Mouse (Mus musculus) common myeloid progenitor, adult 5-6 weeks (primary cell): Measurements from ENCODE around the gene Phex. TPM values are rescaled to one million over a fixed set of nuclear protein-coding genes. Genes with fewer than 3 reads are reported as not detected.

Experiments used
- ATAC-seq: replicated peaks from 2 replicates; pipeline ENCODE4 v1.8.0; 2016; ENCODE audit warnings: low read depth, mild to moderate bottlenecking, moderate TSS enrichment, inconsistent platforms; ENCODE audit not compliant: poor library complexity, severe bottlenecking
- total RNA-seq: library from RNA; stranded (forward); fragments of 200-1000, 187-1606 nt; gene quantifications from 2 replicates; pipeline ENCODE4 v1.2.3, GENCODE M21; 2017

Gene Phex
- total RNA-seq, 1 experiment from 2014 or later = not detected

- no peak for ATAC-seq
These were observed 104.8 kb downstream of the Phex start for GRCm38 (mm10) chrX:157310331-157310730.

DNA sequence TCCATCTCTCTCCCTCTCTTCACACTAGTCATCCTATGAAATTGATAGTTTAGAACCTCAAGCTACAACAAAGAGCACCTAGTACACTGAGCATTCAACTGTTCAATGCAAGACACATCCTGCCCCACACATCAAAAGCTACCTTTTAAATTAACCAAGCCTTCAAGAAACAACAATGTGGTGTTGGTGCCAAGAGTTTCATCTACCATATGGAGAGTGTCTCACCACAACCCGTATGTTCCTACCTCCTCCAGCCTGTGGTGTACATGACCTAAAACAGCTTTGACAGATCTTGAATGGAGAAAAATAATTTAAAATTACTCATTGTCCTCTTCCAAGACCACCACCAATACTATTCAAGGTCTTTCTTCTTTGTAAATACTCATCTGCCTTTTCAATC is 106.9 kb downstream of the Phex start:
- ATAC-seq = no peak

GRCm38 (mm10) chrX:157307411-157307810 is 107.7 kb downstream of the Phex start:
- ATAC-seq = no peak

- no peak for ATAC-seq
These were observed 108.2 kb downstream of the Phex start for GRCm38 (mm10) chrX:157306796-157307405.

GRCm38 (mm10) chrX:157305852-157306232 is 109.3 kb downstream of the Phex start:
- ATAC-seq = no peak

GRCm38 (mm10) chrX:157305193-157305851 is 109.8 kb downstream of the Phex start:
- ATAC-seq = no peak

DNA sequence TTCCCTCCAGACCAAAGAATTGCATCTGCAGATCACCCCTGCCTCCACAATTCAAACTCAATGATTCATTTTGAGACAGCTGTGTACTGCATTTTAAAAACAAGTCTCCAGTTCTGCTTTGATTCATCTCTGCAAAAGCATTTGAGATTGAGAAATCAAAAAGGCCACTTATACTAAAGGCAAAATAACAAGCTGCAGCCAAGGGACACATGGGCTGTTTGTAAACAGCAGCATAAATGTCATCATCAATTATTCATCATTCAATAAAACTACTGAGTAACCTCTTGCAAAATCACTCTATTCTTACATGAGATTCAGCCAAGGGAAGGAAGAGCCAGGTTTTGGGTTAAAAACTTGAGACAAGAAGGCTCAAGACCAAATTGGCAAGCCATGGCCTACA is 122.7 kb downstream of the Phex start:
- ATAC-seq = no peak

DNA sequence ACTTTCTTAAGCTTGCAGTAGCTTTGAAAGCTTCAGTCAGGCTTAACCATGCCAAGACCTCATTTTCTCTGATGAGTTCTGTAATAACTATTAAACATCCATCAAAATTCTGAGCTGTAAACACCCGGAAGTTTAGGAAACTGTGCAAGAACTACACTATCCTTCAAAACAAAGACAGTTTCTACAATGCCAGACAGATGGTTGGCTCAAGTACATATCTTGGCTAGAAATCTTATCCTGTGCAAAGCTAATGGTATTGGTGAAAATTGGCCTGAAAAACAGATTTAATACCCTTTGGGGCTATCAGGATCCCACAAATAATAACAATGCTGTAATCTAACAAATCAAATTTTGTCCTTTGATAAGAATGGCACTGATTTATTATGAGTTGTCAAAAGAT is 138.5 kb downstream of the Phex start:
- ATAC-seq = no peak

GRCm38 (mm10) chrX:157273291-157273690 is 141.8 kb downstream of the Phex start:
- no peak for ATAC-seq

DNA sequence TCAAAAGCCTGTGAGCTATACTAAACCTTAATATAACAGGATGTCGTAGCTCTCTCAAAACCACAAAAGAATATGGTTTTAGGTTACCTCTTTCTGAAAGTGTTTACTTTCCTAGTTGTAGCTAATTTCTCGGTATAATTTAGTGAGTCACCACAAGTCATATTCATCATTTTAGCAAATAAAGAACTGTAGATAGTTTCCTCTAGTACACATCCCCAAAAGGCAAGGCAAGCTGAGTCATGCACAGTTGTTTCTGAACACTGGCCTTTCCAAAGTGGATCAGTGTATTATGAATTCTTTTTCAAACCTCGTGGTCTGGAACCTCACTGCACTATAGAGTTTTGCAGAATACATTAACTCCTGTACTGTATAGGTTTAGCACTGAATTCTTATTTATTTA is 143.5 kb downstream of the Phex start:
- no peak for ATAC-seq

DNA sequence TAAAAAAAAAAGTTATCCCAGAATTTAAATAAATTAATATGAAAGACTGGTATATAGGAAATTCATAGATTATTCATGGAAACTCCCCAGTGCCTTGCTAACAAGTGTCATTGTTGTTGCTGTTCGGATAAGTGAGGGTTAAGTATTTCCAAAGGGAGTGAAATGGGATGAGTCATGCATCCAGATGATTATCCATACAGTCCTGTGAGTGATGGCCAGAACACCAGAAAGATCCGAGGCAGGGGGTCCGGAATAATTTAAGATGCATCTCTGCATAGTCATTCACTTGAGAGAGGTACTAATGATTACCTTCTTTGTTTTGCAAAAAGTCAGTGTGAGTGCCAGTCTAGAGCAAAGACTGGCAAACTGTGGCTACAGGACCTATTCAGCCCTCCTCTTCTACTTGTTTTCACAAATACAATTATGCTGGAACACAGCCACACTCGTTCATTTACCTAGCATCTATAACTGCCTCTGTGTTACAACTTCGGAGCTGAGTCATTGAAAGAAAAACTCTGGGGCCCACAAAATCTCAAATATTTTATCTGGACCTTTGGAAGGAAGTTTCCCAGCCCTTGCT is 145.3 kb downstream of the Phex start:
- ATAC-seq = no peak

DNA sequence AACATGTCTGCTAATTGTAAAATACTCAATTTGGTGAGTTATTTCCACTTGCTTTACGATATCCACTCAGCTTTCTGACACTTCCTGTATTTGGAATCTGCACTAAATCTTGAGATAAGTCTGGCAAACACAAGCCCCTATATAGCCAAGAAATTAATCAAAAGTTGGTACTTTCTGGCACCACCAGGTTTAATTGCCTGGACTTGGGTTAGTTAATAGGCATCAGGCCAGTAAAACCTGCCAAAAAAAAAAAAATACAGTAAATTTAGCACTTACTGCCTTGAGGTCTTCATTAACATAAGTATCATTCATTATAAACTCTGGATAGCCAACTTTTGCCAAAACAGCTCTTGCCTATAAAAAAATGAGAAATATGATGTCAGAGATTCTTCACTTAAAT is 147.0 kb downstream of the Phex start:
- no peak for ATAC-seq

GRCm38 (mm10) chrX:157202736-157203135 is 212.4 kb downstream of the Phex start:
- ATAC-seq = no peak

- no peak for ATAC-seq
These were observed 230.9 kb downstream of the Phex start for GRCm38 (mm10) chrX:157184167-157184566.

DNA sequence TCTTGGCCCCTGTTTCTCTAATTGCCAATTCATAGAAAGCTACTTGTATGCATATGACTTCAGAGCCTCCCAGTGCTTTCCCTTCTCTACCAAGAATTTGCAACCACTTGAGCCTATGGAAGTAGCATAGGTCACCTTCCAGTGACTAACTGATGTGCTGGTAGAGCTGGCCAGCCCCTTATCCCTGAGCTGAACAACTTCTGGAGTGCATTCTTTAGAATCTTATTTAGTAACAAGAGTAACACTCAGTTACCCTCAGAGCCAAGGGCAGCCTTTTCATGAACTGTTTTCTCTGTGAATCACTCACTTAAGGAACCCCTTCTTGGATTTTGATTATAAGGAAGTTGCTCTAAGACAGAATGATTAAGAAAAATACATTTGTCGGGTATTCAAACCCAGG is 234.3 kb downstream of the Phex start:
- no peak for ATAC-seq

DNA sequence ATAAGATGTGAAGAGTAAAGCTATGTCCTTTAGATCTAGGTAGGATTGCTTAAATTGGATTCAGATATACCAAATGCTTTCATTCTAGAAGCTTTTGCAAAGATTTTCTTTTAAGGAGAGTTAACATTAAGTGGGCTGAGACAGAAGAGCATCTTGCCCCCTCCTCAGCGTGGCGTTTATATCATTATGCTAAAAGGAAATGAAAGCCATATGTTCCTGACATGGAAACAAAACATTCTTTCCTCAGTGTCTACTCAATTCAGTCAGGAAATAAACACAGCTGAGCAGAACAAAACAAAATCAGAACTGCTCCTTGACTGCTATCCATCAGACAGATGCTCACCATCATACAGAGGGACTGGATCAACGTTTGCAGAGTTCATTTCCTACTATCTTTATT is 251.0 kb downstream of the Phex start:
- no peak for ATAC-seq

DNA sequence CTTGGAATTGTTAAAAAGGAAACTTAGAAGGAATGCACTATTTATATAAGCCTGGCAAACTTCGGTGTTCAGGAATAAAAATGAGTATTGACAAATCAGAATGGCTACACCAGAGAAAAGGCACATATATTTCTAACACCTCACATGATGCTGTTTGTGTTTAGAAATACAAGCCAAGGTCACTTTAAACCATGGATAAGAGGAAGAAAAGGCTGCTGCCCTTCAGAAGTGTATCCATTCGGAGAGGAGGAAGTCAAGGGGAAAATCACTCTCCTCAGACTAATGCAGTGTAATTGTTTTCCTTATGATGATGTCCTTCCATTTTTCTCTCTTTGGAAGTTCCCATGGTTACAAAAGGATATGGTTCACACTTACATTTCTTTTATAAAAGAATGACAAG is 251.7 kb downstream of the Phex start:
- no peak for ATAC-seq

DNA sequence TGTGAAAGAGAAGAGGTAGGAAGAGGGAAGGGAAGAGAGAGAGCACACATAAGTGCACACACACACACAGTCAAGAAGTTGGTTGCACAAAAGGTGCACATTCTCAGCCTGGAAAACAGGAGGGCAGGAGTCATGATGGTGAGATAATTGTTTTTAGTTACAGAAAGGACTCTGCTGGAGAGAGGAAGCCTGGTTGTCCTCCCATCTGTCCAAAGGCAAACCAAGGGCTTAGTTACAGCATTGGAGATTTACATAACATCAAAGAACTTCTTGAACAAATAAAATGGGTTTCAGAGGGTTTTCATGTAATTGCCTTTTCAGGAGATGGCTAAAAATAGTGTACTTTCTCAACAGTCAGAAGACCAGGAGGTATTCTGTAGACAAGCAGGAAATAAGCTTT is 270.4 kb downstream of the Phex start:
- no peak for ATAC-seq

DNA sequence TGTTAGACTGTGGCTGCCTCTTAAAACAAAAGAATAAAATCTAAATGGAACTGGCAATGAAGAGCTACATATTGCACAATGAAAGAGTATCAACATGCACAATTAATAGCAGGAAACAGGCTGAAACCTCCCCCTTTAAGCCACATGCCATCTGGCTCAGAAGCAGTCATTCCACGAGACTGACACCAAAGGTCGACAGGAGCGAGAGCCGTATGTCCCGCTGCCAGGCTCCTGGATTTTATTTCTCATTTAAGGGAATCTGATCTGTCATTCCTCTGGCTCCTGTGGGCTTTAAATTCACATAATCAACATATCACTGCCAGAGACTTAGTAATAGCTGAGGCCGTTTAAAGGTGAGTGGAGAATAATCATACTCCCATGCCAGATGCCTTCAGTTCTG is 275.5 kb downstream of the Phex start:
- no peak for ATAC-seq
